Mouse (Mus musculus) liver, adult 2 months (tissue): ENCODE results near the gene Aacs. TPM values are rescaled to one million over a fixed set of nuclear protein-coding genes. Genes with fewer than 3 reads are reported as not detected.

Source experiments
- DNase-seq: peaks from one replicate; pipeline ENCODE4 v3.0.0-alpha.2; 2011; ENCODE audit warnings: low read depth, low spot score; ENCODE audit errors: extremely low read depth
- H3K27ac ChIP-seq: fragments of 200-500 bp; replicated peaks from 2 replicates; pipeline ENCODE4 v1.5.1; 2012; ENCODE audit warnings: low read depth, mild to moderate bottlenecking, control low read depth, inconsistent platforms, low read length; ENCODE audit not compliant: insufficient read depth
- H3K27me3 ChIP-seq: fragments of 200-500 bp; 2 replicates; pipeline ENCODE4 v1.6.1; 2012; ENCODE audit warnings: mild to moderate bottlenecking, moderate library complexity, low read length, inconsistent platforms; ENCODE audit not compliant: control insufficient read depth, insufficient read depth
- H3K36me3 ChIP-seq: fragments of 200-500 bp; 2 replicates; pipeline ENCODE4 v1.6.1; 2012; ENCODE audit warnings: low read length, inconsistent platforms; ENCODE audit not compliant: control insufficient read depth, insufficient read depth
- H3K4me1 ChIP-seq: fragments of 200-500 bp; 2 replicates; pipeline ENCODE4 v1.6.1; 2011; ENCODE audit warnings: low read length; ENCODE audit not compliant: control insufficient read depth, insufficient read depth
- H3K4me3 ChIP-seq: fragments of 200-500 bp; 2 replicates; pipeline ENCODE4 v1.5.1; 2011; ENCODE audit warnings: low read depth, mild to moderate bottlenecking, control low read depth, low read length, moderate library complexity; ENCODE audit not compliant: insufficient read depth
- H3K79me2 ChIP-seq: fragments of 200-500 bp; 2 replicates; pipeline ENCODE4 v1.6.1; 2012; ENCODE audit warnings: inconsistent platforms, mild to moderate bottlenecking, low read length, moderate library complexity; ENCODE audit not compliant: control insufficient read depth, insufficient read depth
- H3K9ac ChIP-seq: fragments of 200-500 bp; 2 replicates; pipeline ENCODE4 v1.6.1; 2012; ENCODE audit warnings: low read depth, mild to moderate bottlenecking, control low read depth, inconsistent platforms, low read length
- CTCF ChIP-seq: fragments of 200-500 bp; IDR thresholded peaks from 2 replicates; pipeline ENCODE4 v1.5.1; 2011; ENCODE audit warnings: low read depth, low read length, control low read depth
- POLR2A ChIP-seq: fragments of 200-500 bp; IDR thresholded peaks from 2 replicates; pipeline ENCODE4 v1.6.1; 2011; ENCODE audit warnings: low read length, control low read depth; ENCODE audit not compliant: insufficient read depth; ENCODE audit errors: extremely low read depth
- WGBS: fragments of 180-500 bp; shearing (Covaris S2); methylation state at CpG from one replicate; pipeline ENCODE4 v1.1.7; 2018; 5-methylcytosine and 5-hydroxymethylcytosine counted together
- polyA plus RNA-seq: library from polyadenylated mRNA; depleted of rRNA; stranded (reverse); fragments of >200 nt; gene quantifications from 2 replicates; pipeline ENCODE4 v1.2.3, GENCODE M21; 2012
- total RNA-seq: library from RNA; depleted of rRNA; stranded (reverse); fragments of >200 nt; gene quantifications from 2 replicates; pipeline ENCODE4 v1.2.3, GENCODE M21; 2014

Gene Aacs
- total and polyA plus RNA-seq, 2 experiments = 40.9 to 190 TPM

GRCm38 (mm10) chr5:125525516-125525915 lies 49.9 kb downstream of the Aacs start:
- no peak for DNase-seq
- TF ChIP-seq POLR2A = no peak
- peak; percentile 53 for TF ChIP-seq CTCF
- Histone ChIP-seq H3K79me2 (no peaks in the 10 kb centered on the region), H3K27me3 (no peaks in the 10 kb centered on the region), H3K4me3 (no peak overlapping the region), H3K27ac (no peak overlapping the region), H3K36me3 (peaks cover 14% of the 10 kb centered on the region), H3K4me1 (no peaks in the 10 kb centered on the region), H3K9ac (no peak overlapping the region)
- 56% methylated on average over 5 of the region's 5 CpGs for WGBS

GRCm38 (mm10) chr5:125526464-125526863 lies 50.9 kb downstream of the Aacs start:
- Histone ChIP-seq H3K9ac (no peak overlapping the region), H3K27me3 (peaks cover 1% of the 10 kb centered on the region; the same call in 1 of the 2 replicates), H3K79me2 (no peaks in the 10 kb centered on the region), H3K4me3 (no peak overlapping the region), H3K36me3 (peaks cover 13% of the 10 kb centered on the region), H3K27ac (no peak overlapping the region), H3K4me1 (no peaks in the 10 kb centered on the region)
- TF ChIP-seq CTCF (peak; percentile 70), POLR2A (no peak)
- peak; percentile 55 for DNase-seq
- WGBS = 75% methylated on average over 4 of the region's 4 CpGs

GRCm38 (mm10) chr5:125529109-125529508 lies 53.5 kb downstream of the Aacs start:
- Histone ChIP-seq H3K27ac (no peak overlapping the region), H3K4me1 (no peaks in the 10 kb centered on the region), H3K79me2 (no peaks in the 10 kb centered on the region), H3K36me3 (no peaks in the 10 kb centered on the region), H3K27me3 (peaks cover 20% of the 10 kb centered on the region), H3K4me3 (no peak overlapping the region), H3K9ac (no peak overlapping the region)
- TF ChIP-seq CTCF (peak; percentile 91), POLR2A (no peak)
- WGBS = 3% methylated on average over 5 of the region's 5 CpGs
- DNase-seq = no peak

GRCm38 (mm10) chr5:125531634-125532033 lies 56.0 kb downstream of the Aacs start, which contains the start of gene Tmem132b:
TSS of gene Tmem132b (plus strand) at chr5:125531774.
- Histone ChIP-seq H3K36me3 (no peaks in the 10 kb centered on the region), H3K4me3 (no peak within 1 kb of the TSS), H3K9ac (no peak within 1 kb of the TSS), H3K27me3 (peaks cover 25% of the 10 kb centered on the region), H3K4me1 (no peaks in the 10 kb centered on the region), H3K79me2 (no peaks in the 10 kb centered on the region), H3K27ac (no peak within 1 kb of the TSS)
- WGBS = 6% methylated on average over 25 of the region's 25 CpGs
- TF ChIP-seq POLR2A (no peak), CTCF (no peak)
- no peak for DNase-seq

GRCm38 (mm10) chr5:125532191-125532544 lies 56.6 kb downstream of the Aacs start:
- Histone ChIP-seq H3K27ac (no peak overlapping the region), H3K9ac (no peak overlapping the region), H3K79me2 (no peaks in the 10 kb centered on the region), H3K4me1 (no peaks in the 10 kb centered on the region), H3K4me3 (no peak overlapping the region), H3K36me3 (no peaks in the 10 kb centered on the region), H3K27me3 (peaks cover 25% of the 10 kb centered on the region)
- no peak for DNase-seq
- TF ChIP-seq POLR2A = no peak
- no peak for TF ChIP-seq CTCF
- 9% methylated on average over 30 of the region's 30 CpGs for WGBS

GRCm38 (mm10) chr5:125532545-125533224 lies 57.1 kb downstream of the Aacs start:
- TF ChIP-seq POLR2A (no peak), CTCF (no peak)

More at GRCm38 (mm10) chr5:125532545-125533224, 57.1 kb downstream of the Aacs start:
- no peak for DNase-seq
- Histone ChIP-seq H3K79me2 (no peaks in the 10 kb centered on the region), H3K9ac (no peak overlapping the region), H3K36me3 (no peaks in the 10 kb centered on the region), H3K4me1 (no peaks in the 10 kb centered on the region), H3K27me3 (peaks cover 25% of the 10 kb centered on the region), H3K27ac (no peak overlapping the region), H3K4me3 (no peak overlapping the region)
- 6% methylated on average over 60 of the region's 64 CpGs for WGBS
